Mouse (Mus musculus): ENCODE results near the gene Akirin1. TPM values are rescaled to one million over a fixed set of nuclear protein-coding genes. Genes with fewer than 3 reads are reported as not detected.

The Akirin1 gene
- polyA plus RNA-seq (2012; rRNA removed), result 50.9 and 52.4 TPM in 2 replicates

DNA sequence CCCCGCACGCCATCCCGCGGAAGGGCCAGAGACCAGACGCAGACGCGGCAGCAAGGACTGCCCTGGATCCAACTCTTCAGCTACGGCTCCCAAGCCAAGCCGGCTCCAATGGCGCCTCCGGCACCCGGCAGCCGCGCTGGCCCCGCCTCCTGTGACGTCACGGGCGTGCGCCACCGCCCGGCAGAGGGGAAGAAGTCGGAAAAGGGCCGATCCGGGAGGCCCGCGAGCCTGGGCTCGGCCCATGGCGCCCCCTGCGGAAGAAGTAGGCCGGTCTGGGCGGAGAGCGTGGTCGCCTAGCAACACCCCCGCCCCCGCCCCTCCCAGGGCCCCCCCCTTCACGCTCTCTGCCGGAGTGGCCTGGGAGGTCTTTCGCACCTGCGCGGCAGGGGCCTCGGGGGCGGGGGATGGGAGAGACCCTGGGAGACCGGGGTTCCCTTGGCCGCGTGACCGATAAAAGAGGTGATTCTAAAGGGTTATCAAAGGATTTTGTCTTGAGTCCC is at the start of gene Akirin1:
Gene Akirin1 (minus strand): TSS at position 194 of the 500 bp plus-strand sequence.
- DNase-seq (ENCODE audit: extremely low spot score in 1 of 2, low spot score in 1 of 2), result peak; percentile 89 to 98

DNA sequence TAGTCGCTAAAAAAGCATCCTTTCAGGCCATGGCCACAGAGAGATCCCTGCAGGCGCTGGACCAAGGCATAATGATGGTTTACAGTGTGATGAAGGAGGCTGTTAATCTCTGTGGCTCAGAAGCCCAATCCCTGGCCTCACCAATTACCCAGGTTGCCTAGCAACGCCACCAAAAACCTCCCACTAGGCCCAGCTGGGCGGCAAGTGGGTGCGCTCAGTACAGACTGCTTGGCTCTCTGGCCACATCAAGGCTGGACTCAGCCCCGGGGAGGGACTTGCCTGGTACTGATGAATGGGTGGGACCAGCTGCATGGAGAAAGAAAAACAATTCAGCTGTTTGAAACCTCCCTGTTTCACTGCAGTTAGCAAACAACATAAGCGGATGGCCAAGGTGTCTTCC is 47.7 kb upstream of the Akirin1 start:
- DNase-seq (ENCODE audit: extremely low spot score in 1 of 2, low spot score in 1 of 2), result peak; percentile 57 to 69

DNA sequence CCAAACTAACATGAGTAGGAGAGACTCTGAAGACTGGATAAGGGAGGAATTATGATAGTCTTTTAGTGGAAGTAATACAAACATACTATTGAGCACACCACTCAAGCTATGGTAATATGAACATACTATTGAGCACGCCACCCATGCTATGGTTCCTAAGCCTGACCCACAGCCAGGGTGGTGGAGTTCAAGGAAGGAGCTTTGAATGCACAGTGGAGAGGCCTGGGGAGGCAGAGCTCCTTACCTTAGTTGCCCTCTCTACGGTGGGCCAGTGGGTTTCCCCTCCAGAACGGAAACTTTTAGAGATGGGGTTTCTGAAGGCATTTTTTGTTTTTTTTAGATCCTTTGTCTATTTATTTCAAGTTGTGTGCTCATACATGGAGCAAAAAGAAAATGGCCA is 47.3 kb upstream of the Akirin1 start:
- no peak for DNase-seq (ENCODE audit: extremely low spot score in 1 of 2, low spot score in 1 of 2)

DNA sequence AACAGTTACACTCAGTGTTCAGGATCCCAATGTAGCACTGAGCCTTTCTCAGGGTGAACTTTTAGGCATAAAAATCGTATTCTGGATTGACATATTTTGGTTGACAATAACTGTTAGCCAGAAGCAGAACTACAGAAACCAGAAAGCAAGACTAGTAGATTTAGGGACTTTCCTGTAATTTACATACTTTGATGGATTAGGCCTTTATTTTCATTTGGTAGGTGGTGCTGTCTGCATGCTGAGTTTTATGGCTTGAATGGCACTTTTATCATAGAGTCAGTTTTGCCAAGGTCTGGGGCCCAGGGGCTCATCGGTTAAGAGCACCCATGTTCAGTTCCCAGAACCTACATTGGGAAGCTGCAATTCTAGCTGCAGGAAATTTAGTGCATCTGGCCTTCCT is 44.9 kb upstream of the Akirin1 start:
- DNase-seq (ENCODE audit: extremely low spot score in 1 of 2, low spot score in 1 of 2), result no peak

DNA sequence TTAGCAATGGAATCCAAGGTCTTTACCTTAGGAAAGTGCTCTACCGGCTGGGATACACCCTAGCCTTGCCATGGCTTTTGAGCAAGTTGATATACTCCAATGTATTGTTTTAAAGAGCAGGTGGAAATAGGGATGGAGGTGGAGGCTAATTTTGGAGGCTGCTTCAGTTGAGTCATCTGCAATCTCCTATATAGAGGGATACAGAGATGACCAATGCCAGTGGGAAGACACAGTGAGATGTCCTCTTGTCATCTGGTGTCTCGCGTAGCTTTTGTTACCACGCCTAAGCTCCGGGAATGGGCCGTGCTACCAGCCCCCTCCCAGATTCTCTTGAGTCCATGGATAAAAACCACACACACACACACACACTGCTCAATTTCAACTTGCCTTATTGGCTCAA is 43.0 kb upstream of the Akirin1 start:
- DNase-seq (ENCODE audit: extremely low spot score in 1 of 2, low spot score in 1 of 2), result peak in 1 of 2 experiments; percentile 39

DNA sequence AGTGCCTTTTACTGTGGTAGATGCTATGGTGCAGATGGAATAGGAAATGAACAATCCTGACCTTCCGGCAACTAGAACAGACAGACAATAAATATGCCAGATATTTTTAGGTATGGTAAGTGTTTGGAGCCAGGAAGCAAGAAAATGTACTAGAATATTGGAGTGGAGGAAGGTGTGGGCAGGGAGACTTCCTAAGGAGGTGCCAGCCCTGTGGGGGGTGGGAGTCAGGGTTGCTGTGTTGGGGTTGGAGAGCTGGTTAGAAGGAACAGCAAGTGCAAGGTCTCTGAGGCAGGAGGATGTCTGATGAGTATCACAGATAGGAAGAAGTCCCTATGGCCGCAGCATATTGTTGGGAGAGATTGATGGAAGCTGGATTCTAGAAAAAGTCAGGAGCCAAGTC is 42.5 kb upstream of the Akirin1 start:
- no peak for DNase-seq (ENCODE audit: extremely low spot score in 1 of 2, low spot score in 1 of 2)

DNA sequence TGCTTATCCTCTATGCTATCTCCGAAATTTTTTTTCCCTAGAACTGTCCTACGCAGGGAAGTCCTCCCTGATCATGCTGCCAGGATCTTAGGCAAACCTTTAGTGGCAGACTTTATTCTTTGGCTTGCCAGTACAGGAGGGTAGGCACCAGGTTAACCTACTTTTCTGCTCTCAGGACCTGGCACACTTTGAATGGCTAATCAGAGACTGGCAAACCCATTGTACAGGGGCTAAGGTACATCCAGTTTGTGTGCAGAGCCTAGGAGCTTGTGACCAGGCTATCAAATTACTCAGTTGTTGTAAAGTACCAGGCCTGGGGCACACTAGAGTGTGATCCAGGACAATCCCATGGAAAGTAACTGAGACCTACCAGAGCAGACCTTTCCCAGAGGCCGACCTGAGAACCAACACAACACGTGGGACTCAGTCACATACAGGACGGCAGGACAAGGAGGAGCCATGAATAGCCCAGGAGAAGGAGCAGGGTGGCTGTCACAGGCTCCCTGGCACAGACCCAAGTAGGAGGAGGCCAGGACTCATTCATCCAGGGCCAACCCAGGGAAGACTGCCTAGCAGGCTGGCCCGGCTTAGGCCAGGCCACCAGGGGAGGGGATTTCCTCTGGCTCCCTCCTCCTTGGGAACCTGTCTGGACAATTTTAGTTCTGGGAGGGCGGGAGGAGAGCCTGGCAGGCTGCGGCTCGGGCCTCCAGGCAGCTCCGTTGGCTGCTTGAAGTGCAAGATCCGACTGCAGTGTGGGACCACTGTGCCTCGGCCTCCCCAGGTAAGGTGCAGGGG is 37.2 kb upstream of the Akirin1 start, which contains the start of gene Rhbdl2:
Gene Rhbdl2 (plus strand): TSS at position 684 of the 795 bp plus-strand sequence.
- DNase-seq (ENCODE audit: extremely low spot score in 1 of 2, low spot score in 1 of 2), result no peak

DNA sequence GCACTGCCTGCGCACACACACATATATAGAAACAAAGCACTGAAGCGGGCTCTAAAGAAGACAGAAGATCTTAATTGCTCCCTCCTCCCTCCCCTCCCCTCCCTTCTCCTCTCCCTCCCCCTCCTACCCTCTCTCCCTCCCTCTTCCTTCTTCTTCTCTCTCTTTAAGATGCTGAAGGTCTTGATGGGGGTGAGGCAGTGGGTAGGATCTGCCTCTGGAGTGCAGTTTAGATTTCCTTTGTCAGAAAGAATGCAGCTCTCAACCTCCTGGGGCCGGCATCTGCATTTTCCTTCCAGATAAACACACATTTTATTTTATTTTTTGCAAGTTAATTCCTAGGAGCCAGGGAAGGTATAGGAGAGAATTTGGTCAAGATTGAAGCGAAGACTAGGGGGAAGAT is 18.1 kb upstream of the Akirin1 start:
- DNase-seq (ENCODE audit: extremely low spot score in 1 of 2, low spot score in 1 of 2), result no peak

DNA sequence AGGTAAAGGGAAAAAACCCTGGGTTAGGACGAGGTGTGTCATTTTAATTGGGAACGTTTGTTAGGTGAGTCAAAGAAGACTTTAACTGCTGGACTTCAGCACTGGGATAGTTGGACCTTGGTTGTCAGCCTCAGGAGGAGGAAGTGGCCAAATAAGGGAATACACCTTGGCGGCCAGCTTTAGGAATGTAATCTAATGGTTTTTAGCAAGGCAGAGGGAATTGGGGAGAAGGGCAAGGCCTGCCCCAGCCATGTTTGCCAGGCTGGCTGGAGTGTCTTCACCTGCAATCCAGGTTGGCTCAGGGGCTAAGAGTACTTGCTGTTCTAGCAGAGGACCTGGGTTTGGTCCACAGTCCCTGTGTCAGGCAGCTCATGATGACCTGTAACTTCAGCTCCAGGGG is 17.7 kb upstream of the Akirin1 start:
- no peak for DNase-seq (ENCODE audit: extremely low spot score in 1 of 2, low spot score in 1 of 2)

DNA sequence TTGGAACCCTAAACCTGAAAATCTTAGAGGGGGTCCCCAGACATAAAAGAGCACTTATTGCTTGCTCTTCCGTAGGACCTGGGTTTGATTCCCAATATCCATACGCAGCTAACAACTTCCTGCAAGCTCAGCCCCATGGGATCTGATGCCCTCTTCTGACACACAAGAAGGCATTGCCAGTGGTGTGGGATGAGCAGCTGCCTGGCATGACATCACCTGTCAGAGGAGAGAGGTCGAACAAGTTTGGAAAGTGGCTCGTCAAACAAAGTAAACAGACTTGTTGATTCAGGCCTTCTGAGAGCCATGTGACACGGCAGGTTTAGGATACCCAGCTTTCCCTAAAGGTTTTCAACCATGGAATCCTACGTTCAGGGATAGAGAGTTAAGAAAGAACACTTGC is 14.9 kb upstream of the Akirin1 start:
- no peak for DNase-seq (ENCODE audit: extremely low spot score in 1 of 2, low spot score in 1 of 2)

DNA sequence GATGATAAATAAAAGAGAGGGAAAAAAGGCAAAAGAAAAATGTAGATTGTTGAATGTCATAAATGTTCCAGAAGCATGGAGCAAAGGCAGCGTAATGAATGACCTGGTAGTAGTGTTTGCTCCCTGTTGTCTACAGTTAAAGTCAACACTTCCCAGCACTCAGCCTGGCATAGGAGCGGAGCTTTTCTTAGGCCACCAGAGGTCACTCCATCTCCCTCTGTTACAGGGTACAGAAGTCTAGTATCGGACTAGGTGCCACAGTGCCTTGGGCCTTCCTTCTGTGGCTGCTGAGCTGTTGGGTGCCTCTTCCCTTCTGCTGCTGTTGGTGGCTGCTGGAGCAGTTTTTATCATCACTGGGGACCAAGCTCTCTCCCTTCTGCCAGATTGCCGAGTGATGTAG is 8.2 kb upstream of the Akirin1 start:
- peak in 1 of 2 experiments; percentile 41 for DNase-seq (ENCODE audit: extremely low spot score in 1 of 2, low spot score in 1 of 2)

DNA sequence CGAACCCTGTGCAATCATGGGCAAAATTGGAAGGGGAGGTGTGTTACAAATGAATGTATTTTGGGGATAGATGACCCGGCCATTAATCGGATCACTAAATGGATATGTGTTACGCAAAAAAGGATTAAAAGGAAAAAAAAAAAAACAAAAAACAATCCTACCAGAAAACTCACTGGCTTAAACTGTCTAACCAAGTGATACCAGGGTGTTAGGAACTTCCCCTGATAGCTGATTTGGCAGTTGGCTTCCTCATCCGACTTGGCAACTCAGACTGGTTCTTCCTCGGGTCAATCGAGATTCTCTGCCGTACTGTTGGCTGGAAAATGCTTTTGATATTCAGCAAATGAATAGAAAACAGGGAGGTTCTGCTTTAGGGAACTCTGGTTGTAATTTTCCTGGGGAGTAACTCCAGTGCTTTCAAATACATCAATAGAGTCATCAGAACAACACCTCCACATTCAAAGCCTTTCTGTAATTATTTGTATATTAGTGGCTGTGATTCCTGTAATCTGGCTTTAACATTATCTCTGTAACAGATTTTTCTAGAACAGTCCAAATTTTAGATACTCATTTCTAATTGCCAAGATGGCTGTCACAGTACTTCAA is 665 bp upstream of the Akirin1 start:
- peak in 1 of 2 experiments; percentile 46 for DNase-seq (ENCODE audit: extremely low spot score in 1 of 2, low spot score in 1 of 2)

DNA sequence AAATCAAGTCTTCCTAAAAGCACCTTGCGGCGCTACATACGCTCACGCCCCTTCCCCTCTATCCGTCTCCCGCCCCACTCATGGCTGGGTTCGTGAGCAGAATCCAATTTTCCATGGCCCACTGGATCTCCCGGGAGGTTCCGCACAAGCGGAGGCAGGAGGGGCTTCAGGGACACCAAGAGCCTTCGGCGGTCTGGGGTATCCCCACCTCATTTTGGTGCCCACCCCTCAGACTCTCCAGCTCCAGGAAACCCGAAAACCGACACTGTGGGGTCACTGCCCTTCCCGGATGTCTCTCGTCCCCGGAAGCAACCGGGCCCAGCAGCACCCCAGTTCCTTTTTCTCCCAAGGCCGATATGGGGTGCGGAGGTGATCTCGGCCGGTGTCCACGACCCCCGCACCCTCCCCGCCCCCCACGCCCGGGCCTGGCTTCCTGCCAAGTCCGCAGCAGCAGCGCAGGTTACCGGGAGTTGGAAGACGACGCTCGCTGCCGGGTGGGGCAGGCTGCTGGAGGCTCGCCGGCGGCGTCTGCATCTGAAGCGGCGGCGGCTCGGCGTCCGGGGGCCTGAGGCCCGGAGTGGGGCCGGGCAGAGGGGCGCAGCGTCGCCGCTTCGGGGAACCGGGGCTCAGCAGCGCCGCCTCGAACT is 538 bp downstream of the Akirin1 start:
- DNase-seq (ENCODE audit: extremely low spot score in 1 of 2, low spot score in 1 of 2), result peak in 1 of 2 experiments; percentile 24

DNA sequence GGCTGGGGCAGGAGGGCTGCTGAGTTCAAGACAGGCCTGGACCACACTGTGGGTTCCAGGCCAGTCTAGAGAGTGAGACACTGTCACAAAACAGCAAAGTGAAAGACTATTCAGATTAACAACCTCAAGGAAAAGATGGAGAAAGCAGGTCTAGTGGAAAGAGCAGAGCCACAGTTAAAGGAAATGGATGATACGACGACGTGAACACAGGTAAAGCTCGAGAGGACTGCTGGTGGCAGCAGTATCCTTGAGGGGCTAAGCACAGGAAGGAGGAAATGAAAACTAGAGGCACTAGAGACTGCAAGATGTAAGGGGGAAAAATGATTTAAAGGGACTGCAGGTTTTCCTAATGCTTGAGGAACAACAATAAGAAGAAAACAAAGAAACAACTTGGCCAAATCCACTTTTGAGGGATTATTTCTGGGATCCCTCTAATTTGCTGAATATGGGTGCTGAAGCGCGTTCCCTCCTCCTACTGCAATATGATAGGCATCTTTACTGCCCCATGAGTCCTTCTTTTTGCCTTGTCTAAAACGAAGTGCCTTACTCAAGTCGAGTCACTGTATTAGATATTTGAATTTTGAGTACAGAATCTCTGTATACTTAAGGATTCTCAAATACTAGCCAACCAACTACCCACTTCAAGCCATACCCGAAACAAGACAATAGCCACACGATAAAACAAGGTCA is 1.3 kb downstream of the Akirin1 start:
- DNase-seq (ENCODE audit: extremely low spot score in 1 of 2, low spot score in 1 of 2), result no peak

DNA sequence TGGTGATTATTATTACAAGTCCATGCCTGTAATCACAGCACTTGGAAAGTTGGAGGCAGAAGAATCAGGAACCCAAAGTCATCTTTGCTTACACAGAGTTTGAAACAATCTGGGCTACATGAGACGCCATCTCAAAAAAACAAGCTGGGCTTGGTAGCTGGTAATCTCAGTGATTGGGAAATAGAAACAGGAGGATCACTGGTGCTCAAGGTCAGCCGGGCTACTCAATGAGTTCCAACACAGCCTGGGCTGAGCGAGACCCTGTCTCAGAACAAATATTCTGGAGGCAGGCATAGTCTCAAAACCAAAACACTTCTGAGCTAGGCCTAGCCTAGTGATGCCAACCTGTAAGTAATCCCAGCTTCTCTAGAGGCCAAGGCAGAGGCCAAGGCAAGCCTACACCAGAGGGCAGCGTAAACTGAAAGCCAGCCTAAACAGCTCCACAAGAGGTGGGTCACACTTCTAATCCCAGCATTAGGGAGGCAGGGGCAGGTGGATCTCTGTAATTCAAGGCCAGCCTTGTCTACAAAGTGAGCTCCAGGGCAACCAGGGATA is 4.8 kb downstream of the Akirin1 start:
- no peak for DNase-seq (ENCODE audit: extremely low spot score in 1 of 2, low spot score in 1 of 2)

DNA sequence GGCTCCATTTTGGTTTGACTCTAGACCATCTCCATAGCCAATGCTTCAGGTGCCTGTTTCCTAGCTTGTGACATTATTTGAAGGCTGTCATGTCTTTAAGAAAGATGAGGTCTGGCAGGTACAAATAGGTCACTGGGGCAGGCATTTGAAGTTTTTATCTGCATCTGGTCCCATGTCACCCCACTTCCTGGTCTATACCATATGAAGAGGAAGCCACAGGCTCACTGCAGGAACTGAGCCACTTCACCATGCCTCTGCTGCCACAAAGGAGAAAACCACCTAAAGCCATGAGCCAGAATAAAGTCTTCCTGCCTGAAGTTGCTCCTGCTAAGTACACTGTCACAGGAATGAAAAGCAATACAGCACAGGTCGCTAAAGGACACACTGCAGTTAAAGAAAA is 7.3 kb downstream of the Akirin1 start:
- DNase-seq (ENCODE audit: extremely low spot score in 1 of 2, low spot score in 1 of 2), result no peak

DNA sequence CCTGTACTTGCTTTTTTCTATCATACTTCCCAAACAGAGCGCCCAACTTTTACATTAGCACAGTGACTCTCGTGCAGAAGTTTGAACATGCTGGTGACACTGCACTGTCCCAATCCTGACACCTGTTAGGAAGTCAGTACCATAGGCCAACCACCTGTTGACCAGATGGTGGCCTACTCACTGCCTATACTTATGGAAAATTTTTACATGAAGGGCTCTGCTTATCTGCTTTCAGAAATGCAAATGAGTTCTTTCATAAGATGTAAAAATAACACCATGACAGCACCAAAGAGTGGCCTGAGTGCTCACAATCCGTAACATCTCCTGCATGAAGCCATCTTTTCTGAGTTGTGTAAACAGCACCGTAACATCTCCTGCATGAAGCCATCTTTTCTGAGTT is 11.4 kb downstream of the Akirin1 start:
- no peak for DNase-seq (ENCODE audit: extremely low spot score in 1 of 2, low spot score in 1 of 2)

DNA sequence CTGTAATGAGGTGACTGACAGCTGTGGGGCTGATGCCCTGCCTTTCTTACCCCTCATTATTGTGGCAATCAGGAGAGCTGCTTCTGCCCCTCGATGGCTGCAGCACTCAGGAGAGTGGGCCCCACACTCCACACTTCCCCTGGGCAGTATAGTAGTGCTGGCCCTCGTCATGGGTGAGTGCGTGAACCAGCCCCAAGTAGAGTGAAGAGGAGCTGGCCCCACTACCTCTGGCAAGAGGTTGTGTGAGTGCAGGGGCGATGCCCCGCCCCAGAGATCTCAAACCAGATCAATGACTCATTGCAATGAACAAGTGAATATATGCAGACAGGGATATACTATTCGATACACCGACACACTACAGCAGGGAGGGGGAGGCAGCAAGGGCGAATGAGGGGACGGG is 16.6 kb downstream of the Akirin1 start:
- DNase-seq (ENCODE audit: extremely low spot score in 1 of 2, low spot score in 1 of 2), result no peak

DNA sequence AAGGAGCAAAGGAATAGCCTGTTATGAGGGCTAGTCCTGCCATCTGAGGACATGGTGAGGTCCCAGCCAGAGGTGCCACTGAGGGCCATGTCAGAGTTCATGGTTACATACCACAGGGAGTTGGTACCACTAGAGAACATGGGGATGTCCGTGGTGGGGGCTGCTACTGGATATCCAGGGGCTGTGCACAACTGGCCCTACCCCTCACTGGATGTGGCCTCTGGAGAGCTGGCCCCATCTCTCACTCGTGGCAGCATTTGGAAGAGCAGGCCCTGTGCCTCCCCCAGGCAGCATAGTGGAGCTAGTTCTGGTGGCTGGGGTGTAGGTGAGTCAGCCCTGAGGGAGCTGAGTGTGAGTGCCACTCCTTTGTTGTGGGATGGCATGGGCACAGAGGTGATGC is 17.2 kb downstream of the Akirin1 start:
- DNase-seq (ENCODE audit: extremely low spot score in 1 of 2, low spot score in 1 of 2), result no peak

DNA sequence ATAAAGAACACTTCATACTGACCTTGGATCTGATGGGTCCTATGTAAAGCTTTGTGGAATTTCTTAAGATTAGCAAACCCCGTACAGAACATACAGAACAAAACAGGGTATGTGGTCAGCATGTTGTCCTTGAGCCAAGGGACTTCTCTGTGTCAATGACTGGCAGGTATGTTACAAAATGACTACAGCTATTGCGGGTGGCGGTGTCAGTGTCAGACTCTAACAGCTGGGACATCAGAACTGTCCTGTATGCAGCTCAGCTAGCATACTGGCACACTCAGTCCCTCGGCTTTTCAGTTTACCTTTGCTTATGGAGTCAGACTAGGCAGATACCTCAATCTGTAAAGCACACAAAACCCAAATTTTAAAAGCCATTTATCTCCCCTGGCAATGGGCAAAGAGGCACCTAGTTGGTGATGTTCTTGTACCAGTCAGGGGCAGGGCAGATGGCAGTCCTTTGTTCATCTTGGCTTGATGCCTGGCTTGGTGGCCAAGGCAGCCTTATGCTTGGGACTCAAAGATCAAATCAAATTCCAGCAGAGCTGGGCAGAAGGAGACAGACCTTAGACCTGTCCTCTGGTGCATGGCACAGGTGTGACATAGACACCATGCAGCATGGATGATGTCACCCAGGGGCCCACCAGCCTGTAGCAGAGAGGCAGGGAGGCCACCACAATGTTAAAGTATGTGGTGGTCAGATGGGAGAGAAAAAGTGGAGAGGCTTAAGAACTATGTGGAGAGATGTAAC is 17.8 kb downstream of the Akirin1 start:
- no peak for DNase-seq (ENCODE audit: extremely low spot score in 1 of 2, low spot score in 1 of 2)
